Mouse (Mus musculus) heart, postnatal 0 days (tissue): ENCODE results near the gene Kif3c.

Experiments used
- CTCF ChIP-seq: IDR thresholded peaks from 2 replicates; pipeline ENCODE4 v1.5.1; 2016; ENCODE audit warnings: antibody characterized with exemption, control low read depth, low read depth
- EP300 ChIP-seq: IDR thresholded peaks from 2 replicates; pipeline ENCODE4 v1.6.1; 2016; ENCODE audit warnings: antibody characterized with exemption, low read depth

DNA sequence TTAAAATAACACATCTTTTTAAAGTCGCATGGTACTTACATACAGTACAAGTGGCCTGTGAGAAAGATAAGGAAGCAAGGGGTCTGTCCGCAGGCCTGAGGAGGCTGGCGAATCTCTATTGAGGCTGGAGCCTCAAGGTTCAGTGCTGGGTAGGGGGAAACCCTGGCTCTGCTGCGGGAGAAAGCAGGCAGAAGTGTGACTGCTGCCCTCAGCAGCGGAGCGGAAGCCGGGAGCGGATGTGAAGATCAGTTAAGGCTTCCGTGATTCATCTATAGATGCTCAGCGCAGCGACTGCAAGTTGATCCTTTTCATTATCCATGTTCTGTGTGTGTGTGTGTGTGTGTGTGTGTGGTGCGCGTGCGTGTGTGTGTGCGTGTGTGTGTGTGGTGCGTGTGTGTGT, 8.1 kb upstream of the Kif3c start:
- TF ChIP-seq EP300 (no peak), CTCF (no peak)
